Mouse (Mus musculus): ENCODE data around the gene Exosc5.

GRCm38 (mm10) chr7:25610056-25610455 is 48.9 kb upstream of the Exosc5 start:
- no peak for TF ChIP-seq CTCF (IDR thresholded peaks at IDR 0.05; ENCODE audit: borderline replicate concordance, insufficient read depth, low read depth, low read length)
- no peak for TF ChIP-seq POLR2A (IDR thresholded peaks at IDR 0.05; ENCODE audit: borderline replicate concordance, insufficient read depth, low read length)

Measured in cerebellum, adult 2 months (tissue).